Mouse (Mus musculus) kidney, embryonic 15.5 days (tissue): ENCODE measurements around the gene Sertm1. TPM values are rescaled to one million over a fixed set of nuclear protein-coding genes. Genes with fewer than 3 reads are reported as not detected.

Experiments
- polyA plus RNA-seq: library from polyadenylated mRNA; unstranded; fragments of >200 nt; fragmentation: Nextera tagmentation; extraction: Ambion mirVana; gene quantifications from 2 replicates; pipeline ENCODE4 v1.2.1, GENCODE M21; 2015

Sertm1 gene
- polyA plus RNA-seq, 1 experiment from 2014 or later: 0.12 TPM

Other genes starting within 250 kb of the Sertm1 start
- 109 and 115 TPM in 2 replicates for gene Supt20, start 223.1 kb downstream of the Sertm1 start, polyA plus RNA-seq
- 1.5 TPM in 1 of 2 replicates, not detected in the other for gene Gm21958, start 201.5 kb downstream of the Sertm1 start, polyA plus RNA-seq
- 142 and 144 TPM in 2 replicates for gene Exosc8, start 180.5 kb downstream of the Sertm1 start, polyA plus RNA-seq
- gene Alg5, start 180.3 kb downstream of the Sertm1 start, polyA plus RNA-seq: 59.6 and 59.7 TPM in 2 replicates
- 1.4 and 1.5 TPM in 2 replicates for gene Smad9, start 160.3 kb downstream of the Sertm1 start, polyA plus RNA-seq
- 32.5 and 36.1 TPM in 2 replicates for gene Rfxap, start 108.1 kb downstream of the Sertm1 start, polyA plus RNA-seq
- 2.1 and 2.2 TPM in 2 replicates for gene Ccna1, start 139.6 kb upstream of the Sertm1 start, polyA plus RNA-seq
- 47.8 and 48.4 TPM in 2 replicates for gene Spg20, start 196.2 kb upstream of the Sertm1 start, polyA plus RNA-seq
- gene Ccdc169, start 221.5 kb upstream of the Sertm1 start, polyA plus RNA-seq: 0.05 TPM in 2 replicates